Mouse (Mus musculus) testis, adult 2 months (tissue): ENCODE data around the gene Atg13. TPM values are rescaled to one million over a fixed set of nuclear protein-coding genes. Genes with fewer than 3 reads are reported as not detected.

Experiments used
- H3K27ac ChIP-seq: fragments of 200-500 bp; 2 replicates; pipeline ENCODE4 v1.5.1; 2012; ENCODE audit warnings: low read depth, low read length; ENCODE audit not compliant: control insufficient read depth, insufficient read depth
- H3K27me3 ChIP-seq: fragments of 200-500 bp; 2 replicates; pipeline ENCODE4 v1.6.1; 2012; ENCODE audit warnings: mild to moderate bottlenecking, low read length, moderate library complexity; ENCODE audit not compliant: control insufficient read depth, insufficient read depth
- H3K36me3 ChIP-seq: fragments of 200-500 bp; 2 replicates; pipeline ENCODE4 v1.6.1; 2012; ENCODE audit warnings: mild to moderate bottlenecking, low read length; ENCODE audit not compliant: control insufficient read depth, insufficient read depth
- H3K4me1 ChIP-seq: fragments of 200-500 bp; 2 replicates; pipeline ENCODE4 v1.6.1; 2012; ENCODE audit warnings: low read length; ENCODE audit not compliant: control insufficient read depth, insufficient read depth
- H3K4me3 ChIP-seq: fragments of 200-500 bp; 2 replicates; pipeline ENCODE4 v1.5.1; 2012; ENCODE audit warnings: low read depth, mild to moderate bottlenecking, low read length, moderate library complexity, mixed read lengths; ENCODE audit not compliant: control insufficient read depth
- CTCF ChIP-seq: fragments of 200-500 bp; IDR thresholded peaks from 2 replicates; pipeline ENCODE4 v1.5.1; 2012; ENCODE audit warnings: low read depth, mild to moderate bottlenecking, inconsistent platforms, low read length, moderate library complexity; ENCODE audit not compliant: control insufficient read depth, insufficient read depth, insufficient replicate concordance
- POLR2A ChIP-seq: fragments of 200-500 bp; IDR thresholded peaks from 2 replicates; pipeline ENCODE4 v1.6.1; 2012; ENCODE audit warnings: low read depth, mild to moderate bottlenecking, inconsistent platforms, low read length, moderate library complexity; ENCODE audit not compliant: control insufficient read depth
- polyA plus RNA-seq: library from polyadenylated mRNA; depleted of rRNA; stranded (reverse); fragments of >200 nt; gene quantifications from 2 replicates; pipeline ENCODE4 v1.2.3, GENCODE M21; 2012

Atg13 gene
- polyA plus RNA-seq, 1 experiment, result 37.5 TPM

DNA sequence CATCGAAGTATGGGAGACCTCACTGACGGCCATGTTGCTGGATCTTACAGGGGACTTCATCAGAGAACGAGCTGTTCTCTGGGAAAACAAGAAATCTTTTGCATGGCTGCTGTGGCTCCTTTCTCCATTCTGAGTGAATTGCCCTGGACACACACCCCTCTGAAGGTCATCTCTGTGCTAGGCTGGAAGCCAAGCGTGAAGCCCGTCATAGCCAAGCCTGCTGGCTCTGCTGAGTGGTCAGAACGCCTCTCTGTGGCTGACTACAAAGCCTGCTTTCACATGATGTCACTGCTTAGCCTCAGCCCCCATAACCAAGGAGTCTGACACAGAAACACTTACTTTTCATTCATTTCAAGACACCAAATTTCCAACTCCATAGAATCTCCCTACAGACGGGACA lies 20.9 kb downstream of the Atg13 start:
- Histone ChIP-seq H3K4me1 (no peaks in the 10 kb centered on the region), H3K4me3 (no peak overlapping the region), H3K27ac (no peak overlapping the region), H3K27me3 (no peaks in the 10 kb centered on the region), H3K36me3 (no peaks in the 10 kb centered on the region; the same call in 1 of the 2 replicates)
- TF ChIP-seq POLR2A, result no peak
- no peak for TF ChIP-seq CTCF

DNA sequence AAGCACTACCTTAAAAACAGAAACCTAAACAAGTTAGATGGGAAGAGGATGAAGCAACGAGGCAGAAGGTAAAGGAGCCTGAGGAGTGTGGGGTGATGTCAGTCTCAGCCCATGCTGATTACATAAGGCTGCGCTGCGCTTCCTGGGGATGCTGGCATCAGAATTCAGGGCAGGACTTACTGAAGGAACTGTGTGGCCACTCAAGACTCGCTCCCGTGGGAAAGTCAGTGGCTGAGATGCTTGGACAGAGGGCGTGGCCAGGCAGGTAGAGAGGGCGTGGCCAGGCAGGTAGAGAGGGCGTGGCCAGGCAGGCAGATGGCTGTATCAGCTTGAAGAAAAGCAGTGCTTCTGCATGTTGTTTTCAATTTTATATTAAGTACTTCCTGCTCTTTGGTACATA lies 26.5 kb downstream of the Atg13 start:
- H3K4me1 ChIP-seq, result no peaks in the 10 kb centered on the region; the same call in 1 of the 2 replicates
- no peak overlapping the region for H3K27ac ChIP-seq
- no peaks in the 10 kb centered on the region for H3K27me3 ChIP-seq
- H3K4me3 ChIP-seq, result no peak overlapping the region
- H3K36me3 ChIP-seq, result peaks cover 3% of the 10 kb centered on the region
- TF ChIP-seq POLR2A (no peak), CTCF (no peak)

DNA sequence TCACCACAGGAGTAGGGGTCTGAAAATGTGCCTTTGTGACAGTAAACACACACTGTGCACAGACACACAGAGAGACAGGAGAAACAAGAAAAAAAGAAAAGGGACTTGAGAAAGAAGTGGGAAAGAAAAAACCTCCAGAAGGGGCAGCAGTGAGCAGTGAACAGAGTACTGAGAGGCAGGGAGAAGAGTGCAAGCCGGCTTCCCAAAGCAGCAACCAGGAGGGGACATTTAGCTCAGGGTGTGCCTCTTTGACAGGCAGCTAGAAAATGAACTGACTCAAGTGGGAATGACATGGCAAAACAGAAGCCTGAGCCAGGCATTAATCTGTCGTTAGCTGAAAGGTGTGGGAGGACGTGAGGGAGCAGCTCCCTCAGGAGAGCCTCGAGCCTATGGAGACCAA lies 27.5 kb downstream of the Atg13 start:
- peaks cover 5% of the 10 kb centered on the region for H3K36me3 ChIP-seq
- peak; percentile 6; the same call in 1 of the 2 replicates for TF ChIP-seq CTCF
- TF ChIP-seq POLR2A, result no peak
- no peaks in the 10 kb centered on the region; the same call in 1 of the 2 replicates for H3K4me1 ChIP-seq
- no peak overlapping the region for H3K4me3 ChIP-seq
- no peaks in the 10 kb centered on the region for H3K27me3 ChIP-seq
- no peak overlapping the region for H3K27ac ChIP-seq

DNA sequence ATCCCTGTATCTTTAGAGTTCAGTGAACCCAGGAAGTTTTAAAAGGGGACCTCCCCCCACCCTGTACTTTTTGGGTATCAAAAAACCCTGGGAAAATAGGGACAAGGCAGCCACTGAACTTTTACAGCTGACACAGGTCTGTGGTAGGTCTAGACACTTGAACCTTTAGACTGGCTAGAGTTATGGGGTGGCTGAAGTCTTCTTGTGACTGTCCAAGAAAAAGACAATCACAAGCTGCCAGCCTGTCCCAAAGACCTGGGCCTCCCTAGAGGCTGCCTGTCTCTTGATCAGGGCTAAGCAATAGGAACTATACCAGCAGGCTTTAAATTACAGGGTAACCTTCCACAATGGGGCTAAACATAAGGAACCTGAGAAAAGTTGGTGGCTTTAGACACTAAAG lies 33.4 kb downstream of the Atg13 start:
- Histone ChIP-seq H3K4me3 (no peak overlapping the region), H3K27me3 (no peaks in the 10 kb centered on the region), H3K27ac (no peak overlapping the region), H3K36me3 (peaks cover 7% of the 10 kb centered on the region), H3K4me1 (no peaks in the 10 kb centered on the region; the same call in 1 of the 2 replicates)
- no peak for TF ChIP-seq POLR2A
- no peak for TF ChIP-seq CTCF

DNA sequence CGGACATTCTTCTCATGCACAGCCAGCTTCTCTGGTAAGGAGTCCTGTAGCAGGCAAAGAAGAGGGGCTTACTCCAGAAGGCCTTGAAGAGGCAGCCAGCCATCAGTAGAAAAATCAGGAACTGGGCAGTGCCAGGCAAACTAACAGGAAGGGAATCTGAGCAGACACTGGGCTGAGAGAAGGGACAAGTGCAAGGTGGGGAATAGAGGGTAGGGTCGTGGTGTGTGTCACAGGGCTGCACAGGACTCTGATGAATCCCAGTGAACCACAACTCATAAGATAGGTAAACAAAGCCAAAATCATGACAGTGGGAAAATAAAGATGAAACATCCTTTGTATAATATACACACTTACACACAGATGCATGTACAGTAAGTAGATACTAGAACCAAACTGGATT lies 34.0 kb downstream of the Atg13 start:
- no peak overlapping the region for H3K4me3 ChIP-seq
- no peaks in the 10 kb centered on the region; the same call in 1 of the 2 replicates for H3K4me1 ChIP-seq
- H3K27ac ChIP-seq, result no peak overlapping the region
- TF ChIP-seq CTCF, result no peak
- TF ChIP-seq POLR2A, result no peak
- H3K36me3 ChIP-seq, result peaks cover 6% of the 10 kb centered on the region
- no peaks in the 10 kb centered on the region for H3K27me3 ChIP-seq

DNA sequence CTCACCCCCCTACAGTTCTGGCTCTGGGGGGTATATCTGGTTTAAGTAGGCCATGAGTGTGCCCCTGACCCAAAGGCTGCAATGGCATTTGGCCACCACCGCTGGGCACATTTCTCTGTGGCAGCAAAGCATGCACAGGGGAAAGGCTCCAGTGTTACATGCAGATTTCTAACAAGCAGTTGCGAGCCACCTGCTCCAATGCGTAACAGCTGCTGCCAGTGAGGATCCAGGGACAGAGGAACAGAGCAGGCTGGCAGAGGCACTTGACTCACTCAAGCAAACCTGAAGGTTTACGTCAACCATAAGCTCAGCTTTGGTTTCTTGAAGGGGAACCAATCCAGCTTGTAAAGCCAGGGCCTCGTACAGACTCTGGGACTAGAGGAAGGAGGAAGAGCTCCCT lies 35.5 kb downstream of the Atg13 start:
- Histone ChIP-seq H3K27ac (no peak overlapping the region), H3K36me3 (peaks cover 6% of the 10 kb centered on the region)
- TF ChIP-seq POLR2A (no peak), CTCF (peak; percentile 9; the same call in 1 of the 2 replicates)

DNA sequence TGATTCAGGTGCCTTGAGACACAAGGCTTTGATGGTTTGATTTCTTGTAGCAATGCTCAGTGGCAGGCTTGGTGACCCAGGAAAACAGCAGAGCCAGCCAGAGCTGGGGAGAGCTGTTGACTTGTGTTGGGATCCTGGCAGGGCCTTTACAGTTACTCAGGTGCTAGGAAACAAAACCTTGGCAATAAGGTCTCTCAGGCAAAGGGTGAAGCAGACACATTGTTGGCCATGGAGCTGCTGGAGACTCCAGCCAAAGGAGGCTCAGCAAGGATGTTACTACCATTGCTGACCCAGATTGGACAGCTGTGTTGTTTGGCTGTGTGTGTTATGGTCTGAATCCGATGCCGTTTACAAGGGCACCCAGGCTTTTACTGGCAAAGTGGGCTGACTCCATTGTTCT lies 36.8 kb downstream of the Atg13 start:
- H3K27ac ChIP-seq, result no peak overlapping the region
- H3K4me1 ChIP-seq, result no peaks in the 10 kb centered on the region
- H3K36me3 ChIP-seq, result peaks cover 4% of the 10 kb centered on the region
- TF ChIP-seq POLR2A (no peak), CTCF (no peak)
- H3K27me3 ChIP-seq, result no peaks in the 10 kb centered on the region
- no peak overlapping the region for H3K4me3 ChIP-seq

More for the DNA sequence above, 35.5 kb downstream of the Atg13 start:
- Histone ChIP-seq H3K4me3 (no peak overlapping the region), H3K4me1 (no peaks in the 10 kb centered on the region), H3K27me3 (no peaks in the 10 kb centered on the region)

DNA sequence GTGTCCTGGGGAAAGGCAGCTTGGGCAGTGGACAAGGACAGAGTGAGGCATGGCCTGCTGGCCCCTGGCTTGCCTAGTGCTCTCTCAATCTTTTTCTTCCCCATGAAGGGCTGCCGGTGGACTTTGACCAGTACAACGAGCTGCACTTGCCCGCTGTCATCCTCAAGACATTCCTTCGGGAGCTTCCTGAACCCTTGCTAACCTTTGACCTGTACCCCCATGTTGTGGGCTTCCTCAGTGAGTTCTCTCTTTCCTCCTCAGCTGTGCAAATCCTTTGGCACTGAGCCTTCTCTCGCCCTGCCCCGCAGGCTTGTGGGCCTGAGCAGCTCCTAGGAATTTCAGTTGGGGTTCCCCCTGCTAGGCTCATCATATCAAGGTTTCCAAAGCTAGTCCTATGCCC lies 40.3 kb downstream of the Atg13 start:
- no peaks in the 10 kb centered on the region; the same call in 1 of the 2 replicates for H3K36me3 ChIP-seq
- H3K27ac ChIP-seq, result no peak overlapping the region
- no peaks in the 10 kb centered on the region for H3K4me1 ChIP-seq
- TF ChIP-seq CTCF (no peak), POLR2A (no peak)
- no peaks in the 10 kb centered on the region for H3K27me3 ChIP-seq
- H3K4me3 ChIP-seq, result no peak overlapping the region
